Mouse (Mus musculus): Measurements from ENCODE around the gene Myh14. TPM values are rescaled to one million over a fixed set of nuclear protein-coding genes. Genes with fewer than 3 reads are reported as not detected.

Myh14 gene
- polyA plus RNA-seq, 1 experiment from 2014 or later = 2.6 TPM

- peaks cover 38% of the 10 kb centered on the region for H3K4me1 ChIP-seq (replicated peaks)
- no peaks in the 10 kb centered on the region for H3K9me3 ChIP-seq
- H3K27ac ChIP-seq (replicated peaks) = no peak overlapping the region
- WGBS = 89% methylated on average over 6 of the region's 6 CpGs
- no peak overlapping the region for H3K4me2 ChIP-seq
- H3K4me3 ChIP-seq = no peak overlapping the region
- H3K9ac ChIP-seq = no peak overlapping the region
- no peak for ATAC-seq (ENCODE audit: low read depth)
- H3K27me3 ChIP-seq = peaks cover 26% of the 10 kb centered on the region
- H3K36me3 ChIP-seq = peaks cover 11% of the 10 kb centered on the region
Measured at GRCm38 (mm10) chr7:44596051-44596450, 74.6 kb downstream of the Myh14 start.

DNA sequence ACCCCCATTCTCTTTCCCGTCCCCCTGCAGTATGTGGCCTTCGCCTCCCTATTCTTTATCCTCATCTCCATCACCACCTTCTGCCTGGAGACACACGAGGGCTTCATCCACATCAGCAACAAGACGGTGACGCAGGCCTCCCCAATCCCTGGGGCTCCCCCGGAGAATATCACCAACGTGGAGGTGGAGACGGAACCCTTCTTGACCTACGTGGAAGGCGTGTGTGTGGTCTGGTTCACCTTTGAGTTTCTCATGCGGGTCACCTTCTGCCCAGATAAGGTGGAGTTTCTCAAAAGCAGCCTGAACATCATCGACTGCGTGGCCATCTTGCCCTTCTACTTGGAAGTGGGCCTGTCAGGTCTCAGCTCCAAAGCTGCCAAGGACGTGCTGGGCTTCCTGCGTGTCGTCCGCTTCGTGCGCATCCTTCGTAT is 75.5 kb downstream of the Myh14 start:
- Histone ChIP-seq H3K9ac (no peak overlapping the region), H3K27me3 (peaks cover 22% of the 10 kb centered on the region), H3K4me3 (no peak overlapping the region), H3K9me3 (no peaks in the 10 kb centered on the region), H3K27ac (replicated peaks) (no peak overlapping the region), H3K4me1 (replicated peaks) (peaks cover 42% of the 10 kb centered on the region), H3K4me2 (no peak overlapping the region), H3K36me3 (peaks cover 11% of the 10 kb centered on the region)
- no peak for ATAC-seq (ENCODE audit: low read depth)
- 93% methylated on average over 20 of the region's 20 CpGs for WGBS

- Histone ChIP-seq H3K4me1 (replicated peaks) (peaks cover 50% of the 10 kb centered on the region), H3K9me3 (no peaks in the 10 kb centered on the region), H3K9ac (peak overlapping the region; percentile 84), H3K4me3 (peak overlapping the region; percentile 64), H3K27ac (replicated peaks) (peak overlapping the region; percentile 76), H3K36me3 (peaks cover 11% of the 10 kb centered on the region), H3K27me3 (peaks cover 22% of the 10 kb centered on the region), H3K4me2 (peak overlapping the region; percentile 92)
- 60% methylated on average over 6 of the region's 6 CpGs for WGBS
- no peak for ATAC-seq (ENCODE audit: low read depth)
Measured at GRCm38 (mm10) chr7:44594291-44594690, 76.4 kb downstream of the Myh14 start.

DNA sequence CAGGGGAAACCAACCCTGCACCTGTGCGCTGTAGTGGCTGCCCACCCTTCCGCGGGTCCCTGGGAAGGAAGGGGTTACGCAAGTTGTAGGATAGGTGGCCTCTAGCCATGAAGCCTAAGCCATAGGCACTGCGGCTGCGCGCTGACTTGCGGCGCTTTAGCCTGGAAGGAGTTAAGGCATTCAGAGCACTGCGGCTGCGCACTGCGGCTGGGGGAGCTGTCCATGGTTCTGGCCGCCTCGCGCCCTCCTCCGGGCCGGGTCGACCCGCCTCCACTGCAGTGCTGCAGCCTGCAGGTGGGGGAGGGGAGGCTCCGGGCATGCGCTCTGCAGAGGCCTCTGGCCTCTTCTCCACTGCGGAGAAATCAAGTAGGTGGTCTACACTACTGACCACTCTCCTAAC is 76.9 kb downstream of the Myh14 start:
- H3K36me3 ChIP-seq = peaks cover 11% of the 10 kb centered on the region
- H3K27me3 ChIP-seq = peaks cover 22% of the 10 kb centered on the region
- peak; percentile 45 for ATAC-seq (ENCODE audit: low read depth)
- peak overlapping the region; percentile 92 for H3K4me2 ChIP-seq
- peak overlapping the region; percentile 84 for H3K9ac ChIP-seq
- peak overlapping the region; percentile 76 for H3K27ac ChIP-seq (replicated peaks)
- under 1% methylated on average over 22 of the region's 22 CpGs for WGBS
- no peaks in the 10 kb centered on the region for H3K9me3 ChIP-seq
- peaks cover 55% of the 10 kb centered on the region for H3K4me1 ChIP-seq (replicated peaks)
- peak overlapping the region; percentile 64 for H3K4me3 ChIP-seq

GRCm38 (mm10) chr7:44593051-44593450 is 77.6 kb downstream of the Myh14 start:
- H3K4me3 ChIP-seq = peak overlapping the region; percentile 64

GRCm38 (mm10) chr7:44591348-44592116 is 79.1 kb downstream of the Myh14 start:
- no peak for ATAC-seq (ENCODE audit: low read depth)
- peaks cover 11% of the 10 kb centered on the region for H3K36me3 ChIP-seq
- WGBS = under 1% methylated on average over 59 of the region's 60 CpGs
- peaks cover 39% of the 10 kb centered on the region for H3K27me3 ChIP-seq
- no peaks in the 10 kb centered on the region for H3K9me3 ChIP-seq
- H3K9ac ChIP-seq = peak overlapping the region; percentile 84
- peak overlapping the region; percentile 82 for H3K27ac ChIP-seq (replicated peaks)
- H3K4me2 ChIP-seq = peak overlapping the region; percentile 92
- peak overlapping the region; percentile 64 for H3K4me3 ChIP-seq
- peaks cover 74% of the 10 kb centered on the region for H3K4me1 ChIP-seq (replicated peaks)

More at GRCm38 (mm10) chr7:44593051-44593450, 77.6 kb downstream of the Myh14 start:
- peak overlapping the region; percentile 92 for H3K4me2 ChIP-seq
- H3K27ac ChIP-seq (replicated peaks) = no peak overlapping the region
- H3K36me3 ChIP-seq = peaks cover 11% of the 10 kb centered on the region
- no peak for ATAC-seq (ENCODE audit: low read depth)
- peak overlapping the region; percentile 84 for H3K9ac ChIP-seq
- WGBS = 4% methylated on average over 8 of the region's 15 CpGs
- H3K9me3 ChIP-seq = no peaks in the 10 kb centered on the region
- H3K4me1 ChIP-seq (replicated peaks) = peaks cover 62% of the 10 kb centered on the region
- H3K27me3 ChIP-seq = peaks cover 27% of the 10 kb centered on the region

GRCm38 (mm10) chr7:44590402-44591347 is 80.0 kb downstream of the Myh14 start, which contains the start of gene Kcnc3:
TSS of gene Kcnc3 (plus strand) at chr7:44590664.
- peak within 1 kb of the TSS; percentile 92 for H3K4me2 ChIP-seq
- H3K9me3 ChIP-seq = no peaks in the 10 kb centered on the region
- H3K36me3 ChIP-seq = peaks cover 4% of the 10 kb centered on the region
- peak; percentile 92 for ATAC-seq (ENCODE audit: low read depth)
- H3K27me3 ChIP-seq = peaks cover 39% of the 10 kb centered on the region
- peak within 1 kb of the TSS; percentile 84 for H3K9ac ChIP-seq
- under 1% methylated on average over 80 of the region's 80 CpGs for WGBS
- peaks cover 77% of the 10 kb centered on the region for H3K4me1 ChIP-seq (replicated peaks)
- H3K4me3 ChIP-seq = peak within 1 kb of the TSS; percentile 64
- peak within 1 kb of the TSS; percentile 82 for H3K27ac ChIP-seq (replicated peaks)

GRCm38 (mm10) chr7:44589946-44590345 is 80.7 kb downstream of the Myh14 start:
- Histone ChIP-seq H3K27me3 (peaks cover 40% of the 10 kb centered on the region), H3K4me1 (replicated peaks) (peaks cover 77% of the 10 kb centered on the region), H3K4me2 (peak overlapping the region; percentile 92), H3K9ac (peak overlapping the region; percentile 71), H3K27ac (replicated peaks) (peak overlapping the region; percentile 67), H3K9me3 (no peaks in the 10 kb centered on the region), H3K4me3 (peak overlapping the region; percentile 64), H3K36me3 (no peaks in the 10 kb centered on the region)
- WGBS = 1% methylated on average over 13 of the region's 13 CpGs
- peak; percentile 2; the same call in 1 of the 2 replicates for ATAC-seq (ENCODE audit: low read depth)

- H3K9ac ChIP-seq = peak overlapping the region; percentile 71
- H3K27me3 ChIP-seq = peaks cover 41% of the 10 kb centered on the region
- no peaks in the 10 kb centered on the region for H3K9me3 ChIP-seq
- peak overlapping the region; percentile 67 for H3K27ac ChIP-seq (replicated peaks)
- peak overlapping the region; percentile 92 for H3K4me2 ChIP-seq
- H3K4me3 ChIP-seq = peak overlapping the region; percentile 64
- peak; percentile 3 for ATAC-seq (ENCODE audit: low read depth)
- WGBS = under 1% methylated on average over 33 of the region's 33 CpGs
- H3K4me1 ChIP-seq (replicated peaks) = peaks cover 70% of the 10 kb centered on the region
- H3K36me3 ChIP-seq = no peaks in the 10 kb centered on the region
Measured at GRCm38 (mm10) chr7:44589149-44589548, 81.5 kb downstream of the Myh14 start.

GRCm38 (mm10) chr7:44588338-44588737 is 82.3 kb downstream of the Myh14 start:
- H3K36me3 ChIP-seq = no peaks in the 10 kb centered on the region
- ATAC-seq (ENCODE audit: low read depth) = no peak
- peak overlapping the region; percentile 67; the same call in 1 of the 2 replicates for H3K27ac ChIP-seq (replicated peaks)
- H3K4me2 ChIP-seq = peak overlapping the region; percentile 92
- WGBS = 10% methylated on average over 12 of the region's 12 CpGs
- peak overlapping the region; percentile 64 for H3K4me3 ChIP-seq
- peak overlapping the region; percentile 71 for H3K9ac ChIP-seq
- no peaks in the 10 kb centered on the region for H3K9me3 ChIP-seq
- H3K27me3 ChIP-seq = peaks cover 41% of the 10 kb centered on the region
- H3K4me1 ChIP-seq (replicated peaks) = peaks cover 62% of the 10 kb centered on the region

DNA sequence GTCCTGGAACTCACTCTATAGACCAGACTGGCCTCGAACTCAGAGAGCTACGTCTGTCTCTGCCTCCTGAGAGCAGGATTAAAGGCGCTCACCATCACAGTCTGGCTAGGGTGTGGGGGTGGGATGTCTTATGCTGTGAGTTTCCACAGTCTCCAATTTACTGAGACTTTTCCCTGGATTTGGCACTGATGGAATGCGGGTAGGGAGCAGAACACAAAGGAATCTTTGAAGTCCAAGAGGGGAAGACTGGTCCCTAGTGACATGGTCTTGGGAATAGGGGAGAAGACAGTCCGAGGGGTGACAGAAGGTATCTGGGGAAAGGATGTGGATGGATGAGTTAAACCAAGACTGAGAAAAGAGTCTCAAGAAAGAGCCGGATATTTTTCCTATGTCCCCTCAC is 83.0 kb downstream of the Myh14 start:
- peak overlapping the region; percentile 71 for H3K9ac ChIP-seq
- H3K4me2 ChIP-seq = peak overlapping the region; percentile 92
- no peak overlapping the region for H3K27ac ChIP-seq (replicated peaks)
- peaks cover 34% of the 10 kb centered on the region for H3K27me3 ChIP-seq
- H3K9me3 ChIP-seq = no peaks in the 10 kb centered on the region
- H3K4me1 ChIP-seq (replicated peaks) = peaks cover 56% of the 10 kb centered on the region
- no peaks in the 10 kb centered on the region for H3K36me3 ChIP-seq
- WGBS = 34% methylated on average over 6 of the region's 6 CpGs
- no peak for ATAC-seq (ENCODE audit: low read depth)
- peak overlapping the region; percentile 64 for H3K4me3 ChIP-seq
